Mouse (Mus musculus): ENCODE measurements at regions not wholly inside any gene's neighbourhood (a gene's known extent, or its start where the extent isn't known, plus 50 kb on each side); places are given as distances from the start of the nearest gene placed in this dataset.

GRCm38 (mm10) chr3:19368998-19369397, 259.5 kb downstream of the 1700064H15Rik start:
- no peak for DNase-seq (ENCODE audit: low spot score in 2 of 2)

GRCm38 (mm10) chr3:19367761-19368160, 260.7 kb downstream of the 1700064H15Rik start:
- DNase-seq (ENCODE audit: low spot score in 2 of 2), result no peak
